Mouse (Mus musculus): Measurements from ENCODE around the gene Gm20792.
"Not testable (repeated sequence)": the region's sequence is repeated elsewhere in the genome, so short reads cannot be mapped to it uniquely, and the experiment has no call there.

Gm20792 gene

GRCm38 (mm10) chrY:48311555-48311954 lies at the start of gene Gm20792:
Gene Gm20792, plus strand, starts transcription at chrY:48311855.
- not testable (repeated sequence) for DNase-seq (ENCODE audit: low read depth, low spot score)

Measured in c-Kit-negative CD71-positive TER-119-positive erythroid progenitor cells, embryonic 14.5 days (primary cell).